Mouse (Mus musculus): ENCODE measurements around the gene Sec23a.
"Not testable (repeated sequence)": the region's sequence is repeated elsewhere in the genome, so short reads cannot be mapped to it uniquely, and the experiment has no call there.

Sec23a gene

DNA sequence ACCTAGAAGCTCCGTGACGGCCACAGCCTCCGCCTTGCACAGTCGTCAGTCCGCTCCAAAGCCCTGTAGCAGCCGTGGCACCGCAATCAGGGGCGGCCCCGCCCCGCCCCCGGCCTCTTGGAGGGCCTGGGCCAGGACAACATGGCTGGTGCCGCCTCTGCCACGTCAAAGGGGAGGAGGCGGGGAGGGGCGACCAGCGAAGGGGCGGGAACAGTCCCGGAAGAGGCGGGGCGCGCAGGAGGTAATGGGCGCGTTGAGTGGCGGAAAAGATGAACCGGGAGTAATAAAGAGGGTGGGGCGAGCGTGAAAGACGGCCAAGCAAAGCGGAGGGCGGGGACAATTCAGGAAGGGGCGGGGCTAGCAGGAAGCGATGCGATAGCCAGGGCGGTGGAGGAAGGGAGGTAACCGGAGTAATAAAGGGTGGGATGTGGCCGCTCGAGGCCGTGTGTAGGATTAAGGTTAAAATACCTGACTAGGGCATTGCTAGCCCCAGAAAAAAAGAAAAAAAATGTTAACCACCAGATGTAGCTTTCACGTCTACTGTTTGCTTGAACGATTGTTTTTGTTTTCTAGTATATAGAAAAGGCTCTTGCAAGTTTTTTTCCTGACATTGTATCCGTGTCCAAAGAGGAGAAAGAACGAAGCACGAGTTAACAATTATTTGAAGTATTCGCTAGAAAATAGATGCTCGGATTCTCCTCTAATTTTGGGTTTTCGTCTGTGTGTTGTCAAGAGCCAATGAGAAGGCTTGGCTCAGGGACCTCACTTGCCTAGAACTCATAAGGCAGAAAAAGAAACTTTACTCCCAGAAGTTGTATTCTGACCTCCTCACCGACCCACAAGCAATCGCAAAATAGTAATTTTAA, at the start of gene Sec23a:
TSS of gene Sec23a (minus strand) at position 174 of the 866 bp plus-strand sequence.
- peak; percentile 98 for DNase-seq (ENCODE audit: low spot score)

DNA sequence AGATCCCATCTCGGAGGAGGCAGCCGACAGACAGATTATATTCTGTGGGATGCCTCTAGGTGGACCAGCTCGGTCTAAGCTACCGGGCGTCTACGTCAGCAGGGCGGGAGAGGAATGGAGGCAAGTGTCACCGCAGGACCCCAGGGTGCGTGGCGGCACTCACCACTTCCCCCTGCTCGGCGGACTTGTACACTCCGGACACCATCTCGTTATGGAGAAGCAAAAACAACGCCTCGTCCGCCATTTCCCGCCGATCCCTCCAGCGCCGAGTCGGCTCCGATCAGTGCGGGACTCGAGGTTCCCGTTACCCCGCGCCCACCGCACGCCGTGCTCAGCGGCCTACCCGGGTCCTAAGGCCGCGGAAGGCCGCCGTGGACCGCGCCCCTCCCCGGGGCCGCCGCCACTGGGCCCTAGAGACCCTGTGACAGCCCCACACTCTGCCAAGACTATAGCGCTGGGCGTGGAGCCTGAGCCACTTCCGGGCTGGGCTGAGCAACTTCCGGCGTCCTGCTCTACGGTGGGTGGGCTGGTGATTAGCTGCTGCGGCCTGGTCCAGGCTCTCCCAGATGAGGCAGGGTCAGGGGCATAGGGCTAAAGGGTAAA, 49.3 kb upstream of the Sec23a start, which contains the start of gene Trappc6b:
TSS of gene Trappc6b (minus strand) at position 480 of the 603 bp plus-strand sequence.
- DNase-seq (ENCODE audit: low spot score) = peak; percentile 82

DNA sequence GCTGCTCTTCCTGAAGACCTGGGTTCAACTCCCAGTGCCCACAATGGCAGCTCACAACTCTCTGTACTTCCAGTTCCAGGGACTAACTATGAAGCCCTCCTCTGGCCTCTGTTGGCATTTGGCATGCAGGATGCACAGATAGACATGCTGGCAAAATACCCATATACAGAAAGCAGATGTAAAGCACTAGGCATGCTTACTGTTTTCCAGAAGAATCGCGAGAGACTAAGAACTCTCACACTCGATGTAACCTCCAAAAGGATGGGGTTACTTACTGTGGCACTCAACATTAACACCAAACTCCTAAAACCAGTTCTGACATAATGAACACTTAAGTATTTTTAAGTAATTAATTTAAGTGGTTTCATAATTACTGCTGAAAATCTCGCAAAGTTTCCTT, 48.5 kb upstream of the Sec23a start:
- no peak for DNase-seq (ENCODE audit: low spot score)

DNA sequence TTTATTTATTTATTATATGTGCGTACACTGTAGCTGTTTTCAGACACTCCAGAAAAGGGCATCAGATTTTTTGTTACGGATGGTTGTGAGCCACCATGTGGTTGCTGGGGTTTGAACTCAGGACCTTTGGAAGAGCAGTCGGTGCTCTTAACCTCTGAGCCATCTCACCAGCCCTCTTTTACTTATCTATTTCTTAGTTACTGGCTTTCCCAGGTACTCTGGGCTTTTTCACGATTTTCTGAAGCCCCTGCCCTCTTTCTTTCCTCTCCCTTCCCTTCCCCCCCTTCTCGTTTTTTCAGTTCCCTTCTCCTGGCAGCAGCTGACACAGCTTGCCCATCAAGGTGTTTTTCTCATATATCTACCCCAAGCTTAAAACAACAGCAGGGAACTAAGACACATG, 46.4 kb upstream of the Sec23a start:
- not testable (repeated sequence) for DNase-seq (ENCODE audit: low spot score)

DNA sequence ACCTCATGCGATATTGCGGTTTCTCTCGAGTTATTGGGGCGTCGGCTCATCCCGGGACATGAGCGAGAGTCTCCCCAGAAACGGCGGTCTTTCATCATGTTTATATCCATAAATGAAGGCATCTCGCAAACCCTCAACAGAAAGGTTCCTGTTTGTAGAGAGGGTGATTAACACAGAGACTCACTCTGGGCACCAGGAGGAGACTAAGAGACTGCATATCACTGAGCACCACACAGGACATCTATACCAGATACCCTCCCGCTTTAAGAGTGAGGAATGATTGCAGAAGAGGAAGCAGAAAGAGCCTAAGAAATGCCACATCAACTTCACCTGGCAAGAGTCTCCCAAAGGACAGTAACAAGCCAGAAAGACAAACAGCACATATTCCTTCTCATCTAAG, 44.4 kb upstream of the Sec23a start:
- DNase-seq (ENCODE audit: low spot score) = no peak

DNA sequence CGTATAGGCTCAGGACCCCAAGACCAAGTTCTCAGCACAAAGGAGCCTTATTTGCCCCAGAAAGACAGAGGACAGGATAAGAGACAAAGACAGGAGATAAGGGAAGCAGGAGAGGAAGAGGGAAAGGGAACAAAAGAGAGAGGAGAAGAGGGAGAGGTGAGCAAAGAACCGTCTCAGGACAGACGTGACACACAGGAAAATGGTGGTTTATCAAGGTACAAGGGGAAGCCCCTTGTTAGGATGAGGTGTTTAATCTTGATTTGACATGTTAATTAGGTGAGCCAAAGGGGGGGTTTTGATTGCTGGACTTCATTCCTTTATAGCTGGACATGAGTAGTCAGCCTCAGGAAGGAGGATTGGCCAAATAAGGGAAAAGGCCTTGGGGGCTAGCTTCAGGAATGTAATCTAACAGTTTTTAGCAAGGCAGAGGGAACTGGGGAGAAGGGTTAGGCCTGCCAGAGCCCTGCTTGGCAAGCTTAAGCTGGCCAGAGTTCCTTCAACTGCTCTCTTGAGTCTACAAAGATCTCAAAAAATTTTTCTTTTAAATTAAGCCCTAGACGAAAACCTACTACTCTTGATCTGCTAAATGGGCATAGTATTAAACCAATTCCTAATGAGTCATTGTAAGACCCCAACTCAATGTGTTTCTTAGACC, 43.5 kb upstream of the Sec23a start:
- peak; percentile 83 for DNase-seq (ENCODE audit: low spot score)

DNA sequence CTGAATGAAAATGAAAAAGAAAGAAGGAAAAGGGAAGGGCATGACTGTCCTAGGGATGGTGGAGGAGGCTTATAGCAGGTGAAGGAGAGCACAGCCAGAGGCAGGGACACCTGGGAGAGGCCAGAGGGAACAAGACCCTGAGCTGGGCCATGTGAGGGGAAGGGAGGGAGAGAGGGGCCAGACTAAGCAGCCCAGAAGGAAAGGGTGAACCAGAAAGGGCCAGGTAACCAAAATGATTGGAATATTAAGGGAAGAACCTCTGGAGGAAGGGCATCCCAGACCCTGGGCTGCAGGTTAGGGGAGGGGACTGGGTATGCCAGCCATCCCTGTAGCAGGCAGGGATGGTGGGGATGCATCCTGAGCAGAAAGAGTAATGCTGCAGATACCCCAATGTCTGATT, 42.2 kb upstream of the Sec23a start:
- no peak for DNase-seq (ENCODE audit: low spot score)

DNA sequence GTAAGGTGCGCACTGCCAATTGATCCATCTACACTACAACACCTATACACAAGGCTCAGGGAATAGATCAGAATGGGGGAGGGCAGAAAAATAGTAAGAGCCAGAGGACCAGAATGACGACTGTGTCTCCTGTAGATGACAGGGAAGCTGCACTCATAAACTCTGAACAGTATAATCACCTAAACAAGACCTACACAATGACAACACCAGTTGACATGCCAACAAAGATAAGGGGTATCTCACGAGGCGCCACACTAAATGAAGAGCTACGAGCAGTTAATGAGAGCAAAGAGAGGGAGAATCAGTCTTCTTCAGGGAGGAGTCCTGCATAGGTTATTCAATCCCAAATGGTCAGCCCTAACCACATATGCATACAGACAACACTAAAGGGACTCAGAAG, 41.3 kb upstream of the Sec23a start:
- no peak for DNase-seq (ENCODE audit: low spot score)

DNA sequence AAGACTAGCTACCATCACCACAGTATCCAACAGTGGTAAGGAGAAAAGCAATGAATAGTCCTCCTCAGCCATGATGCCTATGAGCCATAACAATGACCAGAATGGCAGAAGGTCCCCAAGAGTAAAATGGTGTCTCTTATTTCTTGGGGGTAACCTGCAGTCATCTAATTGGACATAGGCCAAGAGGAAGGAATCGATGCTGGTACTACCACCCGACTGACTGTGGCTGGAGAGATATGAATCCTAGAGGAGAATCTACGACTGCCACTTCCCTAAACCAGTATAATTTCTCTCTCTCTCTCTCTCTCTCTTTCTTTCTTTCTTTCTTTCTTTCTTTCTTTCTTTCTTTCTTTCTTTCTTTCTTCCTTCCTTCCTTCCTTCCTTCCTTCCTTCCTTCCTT, 40.7 kb upstream of the Sec23a start:
- no peak for DNase-seq (ENCODE audit: low spot score)

DNA sequence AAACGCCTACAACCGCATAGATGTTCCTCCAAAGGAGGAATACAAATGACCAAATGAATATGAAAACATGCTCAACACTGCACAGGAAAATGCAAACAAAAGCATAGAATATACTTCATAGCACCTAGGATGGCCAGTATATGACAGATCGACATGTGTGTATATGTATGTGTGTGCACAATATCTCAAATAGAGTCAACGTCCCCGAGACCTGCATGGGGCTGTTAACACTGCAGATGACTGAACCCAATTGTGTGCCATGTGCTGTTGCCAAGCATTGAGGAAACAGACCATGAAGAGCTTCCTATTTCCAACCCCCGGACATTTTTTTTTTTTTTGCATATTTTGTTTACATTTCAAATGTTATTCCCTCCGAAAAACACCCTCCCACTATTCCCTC, 29.0 kb upstream of the Sec23a start:
- DNase-seq (ENCODE audit: low spot score) = no peak

DNA sequence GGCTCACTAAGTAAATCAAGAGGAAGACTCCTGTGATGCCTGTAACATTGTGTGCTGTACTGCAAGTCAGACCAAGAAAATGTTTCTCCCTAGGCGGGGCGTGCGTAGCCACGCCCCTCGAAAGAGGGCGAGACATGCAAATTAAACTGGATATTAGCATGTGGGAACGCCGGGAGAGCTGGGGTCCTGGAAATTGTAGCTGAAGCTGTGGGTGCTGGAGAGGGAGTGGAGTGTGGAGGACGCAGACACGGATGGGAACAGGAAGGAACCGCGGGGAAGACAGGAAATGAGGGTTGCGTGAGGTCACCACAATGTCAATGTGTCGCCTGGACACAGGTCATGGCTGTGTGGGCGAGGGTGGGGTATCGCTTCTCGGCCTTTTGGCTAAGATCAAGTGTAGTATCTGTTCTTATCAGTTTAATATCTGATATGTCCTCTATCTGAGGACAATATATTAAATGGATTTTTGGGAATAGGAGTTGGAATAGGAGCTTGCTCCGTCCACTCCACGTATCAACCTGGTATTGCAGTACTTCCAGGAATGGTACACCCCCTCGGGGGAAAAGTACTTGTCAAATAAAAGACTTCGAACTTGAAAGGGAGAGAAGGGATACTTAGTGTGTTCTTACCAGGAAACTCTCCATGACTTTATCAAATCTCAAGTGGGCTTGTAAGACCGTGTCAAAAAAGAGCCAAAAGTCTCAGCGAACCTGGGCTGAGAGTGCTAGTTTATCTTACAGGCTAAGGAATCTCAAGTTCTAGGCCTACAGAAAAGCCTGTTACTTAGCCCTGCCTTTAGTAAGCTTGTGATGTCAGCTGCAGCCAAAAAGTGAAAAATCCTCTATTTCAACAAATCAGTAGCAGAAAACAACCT, 28.4 kb upstream of the Sec23a start:
- no peak for DNase-seq (ENCODE audit: low spot score)

DNA sequence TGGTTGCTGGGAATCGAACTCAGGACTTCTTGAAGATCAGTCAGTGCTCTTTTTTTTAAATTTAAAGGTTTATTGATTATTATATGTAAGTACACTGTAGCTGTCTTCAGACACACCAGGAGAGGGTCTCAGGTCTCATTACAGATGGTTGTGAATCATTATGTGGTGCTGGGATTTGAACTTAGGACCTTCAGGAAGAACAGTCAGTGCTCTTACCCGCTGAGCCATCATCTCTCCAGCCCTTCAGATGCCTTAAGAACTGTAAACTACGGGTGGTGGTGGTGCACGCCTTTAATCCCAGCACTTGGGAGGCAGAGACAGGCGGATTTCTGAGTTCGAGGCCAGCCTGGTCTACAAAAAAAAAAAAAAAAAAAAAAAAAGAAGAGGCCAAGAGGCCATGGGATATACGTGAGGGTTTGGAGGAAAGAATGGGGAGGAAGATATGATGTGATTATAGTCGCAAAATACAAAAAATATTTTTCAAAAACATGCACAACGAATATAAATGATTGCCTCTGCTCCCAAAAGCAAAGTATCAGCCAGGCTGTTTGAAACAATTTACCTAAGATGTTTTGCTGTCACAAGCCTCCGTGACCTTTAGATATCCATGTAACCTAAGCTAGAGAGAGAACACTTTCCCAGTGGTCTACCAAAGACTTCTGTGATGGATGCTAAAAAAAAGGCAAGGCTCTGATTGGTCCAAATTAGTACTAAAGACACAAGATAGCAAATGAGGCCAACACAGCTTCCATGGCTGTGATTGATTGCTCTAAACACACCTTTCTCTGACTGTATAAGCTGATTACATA, 27.5 kb upstream of the Sec23a start:
- DNase-seq (ENCODE audit: low spot score) = no peak

DNA sequence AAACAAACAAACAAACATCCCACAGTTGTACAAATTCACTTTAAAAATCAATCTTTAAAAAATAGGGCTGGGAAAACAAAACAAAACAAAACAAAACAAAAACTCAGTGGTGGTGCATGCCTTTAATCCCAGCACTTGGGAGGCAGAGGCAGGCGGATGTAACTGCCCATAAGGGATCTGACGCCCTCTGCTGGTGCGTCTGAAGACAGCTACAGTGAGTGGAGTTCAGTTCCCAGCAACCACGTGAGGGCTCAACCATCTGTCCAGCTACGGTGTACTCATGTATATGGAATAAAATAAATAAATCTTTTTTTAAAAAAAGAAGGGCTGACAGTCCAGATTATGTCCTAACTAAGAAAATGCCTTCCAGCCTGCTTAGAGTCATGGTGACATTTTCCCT, 20.3 kb upstream of the Sec23a start:
- DNase-seq (ENCODE audit: low spot score) = no peak

DNA sequence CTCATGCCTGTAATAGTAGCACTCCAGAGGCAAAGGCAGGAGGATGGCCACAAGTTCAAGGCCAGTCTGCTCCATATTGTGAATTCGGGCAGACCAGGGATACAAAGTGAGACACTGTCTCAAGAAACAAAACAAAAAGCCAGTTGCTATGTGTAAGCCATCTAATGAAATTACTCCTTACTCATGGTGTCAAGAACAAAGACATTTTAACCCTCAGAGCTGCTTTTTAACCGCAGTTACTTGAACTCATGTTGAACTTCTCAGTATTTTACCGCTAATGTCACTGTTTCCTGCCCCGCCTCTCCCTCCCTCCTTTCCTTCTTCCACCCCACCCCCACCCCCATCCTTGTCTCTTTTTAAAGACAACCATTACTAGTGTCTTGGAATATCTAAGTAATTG, 9.5 kb upstream of the Sec23a start:
- DNase-seq (ENCODE audit: low spot score) = no peak

DNA sequence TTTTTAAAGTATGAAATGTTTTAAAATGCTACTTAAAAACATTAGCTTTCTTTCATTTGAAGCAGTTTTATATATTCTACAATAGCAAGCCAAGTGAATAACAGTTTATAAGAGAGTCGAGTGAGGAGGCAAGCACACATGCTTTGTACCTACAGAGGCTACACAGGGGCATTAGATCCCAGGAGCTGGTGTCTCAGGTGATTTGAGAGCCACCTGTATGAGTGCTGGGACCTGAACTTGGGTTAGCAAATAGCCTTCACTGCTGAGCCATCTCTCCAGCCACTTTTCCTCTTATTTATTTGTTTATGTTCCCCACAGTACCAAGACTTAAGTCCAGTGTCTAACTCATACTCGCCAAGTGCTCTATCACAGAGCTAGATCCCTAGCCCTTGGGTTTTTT, 8.1 kb upstream of the Sec23a start:
- DNase-seq (ENCODE audit: low spot score) = no peak

DNA sequence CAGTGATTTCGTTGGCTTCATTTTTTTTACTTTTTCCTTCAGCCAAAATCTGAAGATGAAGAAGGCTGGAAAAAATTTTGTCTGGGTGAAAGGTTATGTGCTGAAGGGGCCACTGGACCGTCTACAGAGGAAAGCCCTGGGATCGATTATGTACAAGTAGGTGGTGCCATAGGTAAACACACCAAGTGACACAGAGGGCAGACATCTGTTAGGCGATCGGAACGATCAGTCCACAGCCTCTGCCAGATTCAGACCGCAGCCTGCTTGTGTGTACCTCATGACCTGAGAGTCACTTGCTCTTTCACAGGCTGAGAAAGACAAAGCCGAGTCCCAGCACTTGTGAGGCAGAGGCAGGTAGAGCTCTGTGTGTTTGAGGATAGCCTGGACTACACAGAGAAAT, 6.2 kb upstream of the Sec23a start:
- DNase-seq (ENCODE audit: low spot score) = no peak

DNA sequence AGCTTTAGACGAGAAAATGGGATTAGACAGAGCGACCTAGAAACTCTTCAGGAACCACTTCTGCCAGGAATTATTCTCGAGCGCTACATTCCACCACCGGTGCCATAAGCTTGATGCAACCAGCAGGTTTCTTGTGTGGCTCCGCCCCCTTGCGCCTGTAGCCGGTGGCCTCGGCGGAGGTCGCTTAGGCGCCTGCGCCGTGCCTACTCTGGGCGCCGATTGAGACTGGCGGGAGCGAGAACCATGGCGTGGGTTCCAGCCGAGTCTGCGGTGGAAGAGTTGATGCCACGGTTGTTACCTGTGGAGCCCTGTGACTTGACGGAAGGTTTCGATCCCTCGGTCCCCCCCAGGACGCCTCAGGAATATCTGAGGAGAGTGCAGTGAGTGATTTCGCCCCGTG, 1.4 kb upstream of the Sec23a start, which contains the start of gene Gemin2:
TSS of gene Gemin2 (plus strand) at position 160 of the 400 bp plus-strand sequence.
- peak; percentile 94 for DNase-seq (ENCODE audit: low spot score)

DNA sequence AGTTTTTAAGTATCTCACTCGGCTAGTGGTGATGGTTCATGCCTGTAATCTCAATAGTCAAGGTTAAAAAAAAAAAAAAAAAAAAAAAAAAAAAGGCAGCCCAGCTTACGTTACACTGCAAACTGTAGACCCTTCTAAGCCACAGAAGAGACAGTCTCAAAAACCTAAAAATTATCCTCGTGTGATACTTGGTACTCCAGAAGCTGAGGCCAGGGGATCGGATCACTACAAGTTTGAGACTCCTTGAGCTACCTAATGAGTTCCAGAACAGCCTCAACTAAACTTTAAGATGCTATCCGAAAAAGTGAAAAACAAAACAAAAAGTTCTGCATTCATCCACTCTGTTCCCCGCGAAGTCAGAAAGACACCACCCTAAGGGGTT, 884 bp upstream of the Sec23a start:
- peak; percentile 50 for DNase-seq (ENCODE audit: low spot score)

DNA sequence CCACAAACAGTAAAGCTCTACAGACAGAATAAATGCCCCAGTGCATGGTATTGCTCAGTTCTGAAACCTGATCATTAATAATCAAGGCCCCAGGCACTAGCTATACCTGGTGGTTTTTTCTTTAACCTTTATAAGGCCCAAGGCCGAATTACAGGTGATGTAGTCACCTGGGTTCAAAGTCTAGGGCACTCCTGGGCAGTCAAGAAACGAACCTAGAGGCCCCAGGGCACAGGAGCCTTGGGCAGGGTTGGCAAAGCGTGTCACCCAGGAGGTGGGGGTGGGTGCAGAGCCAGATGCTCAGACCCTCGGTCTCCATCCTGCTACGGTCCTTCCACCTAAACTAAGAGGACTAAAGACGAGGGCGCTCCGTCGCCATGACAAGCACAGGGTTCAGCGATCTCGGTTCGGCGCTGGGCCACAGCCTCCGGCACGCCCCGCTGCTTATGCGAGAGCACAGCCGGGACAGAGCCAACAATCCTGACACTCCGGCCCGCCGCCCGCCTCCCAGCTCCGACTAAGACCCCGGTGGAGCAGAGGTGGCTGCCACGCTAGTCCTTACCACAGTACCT, 458 bp downstream of the Sec23a start:
- DNase-seq (ENCODE audit: low spot score) = no peak

DNA sequence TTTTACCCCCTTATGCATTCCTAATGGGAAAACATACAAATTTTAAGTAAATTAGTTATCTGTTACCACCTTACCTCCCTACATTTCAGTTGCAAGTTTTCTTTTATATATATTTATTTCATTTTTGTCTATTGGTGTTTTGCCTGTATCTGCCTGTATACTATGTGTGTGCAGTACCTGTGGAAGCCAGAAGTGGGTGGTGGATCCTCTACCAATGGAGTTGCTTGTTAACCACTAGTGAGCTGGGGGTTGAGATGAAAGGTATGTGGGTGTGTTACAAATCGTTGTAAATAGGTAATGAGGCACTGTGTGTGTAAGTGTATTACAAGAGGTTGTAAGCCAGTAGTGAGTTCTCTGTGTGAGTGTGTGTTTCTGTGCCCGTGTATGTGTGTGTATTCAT, 1.3 kb downstream of the Sec23a start:
- DNase-seq (ENCODE audit: low spot score) = peak; percentile 68

DNA sequence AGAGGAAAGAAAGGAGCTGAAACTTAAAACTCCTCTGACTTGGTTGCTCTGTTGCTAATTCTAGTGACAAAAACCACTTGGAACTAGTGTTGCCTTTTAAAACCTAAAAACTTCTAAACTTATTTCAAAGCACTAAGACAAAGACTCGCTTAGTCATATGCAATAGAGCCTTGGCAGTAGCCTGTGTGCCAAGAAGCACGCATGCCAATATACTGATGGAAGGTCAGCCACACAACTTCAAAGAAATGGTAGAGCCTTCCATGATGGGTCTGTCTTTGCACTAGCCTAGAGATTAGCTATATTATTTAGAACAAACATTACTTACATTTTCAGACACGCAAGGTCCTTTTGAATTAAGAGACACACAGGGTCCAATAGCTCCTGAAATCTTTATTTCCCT, 26.1 kb downstream of the Sec23a start:
- no peak for DNase-seq (ENCODE audit: low spot score)

All from adipocyte (in vitro differentiated cells).